In the genomic region with DNA sequence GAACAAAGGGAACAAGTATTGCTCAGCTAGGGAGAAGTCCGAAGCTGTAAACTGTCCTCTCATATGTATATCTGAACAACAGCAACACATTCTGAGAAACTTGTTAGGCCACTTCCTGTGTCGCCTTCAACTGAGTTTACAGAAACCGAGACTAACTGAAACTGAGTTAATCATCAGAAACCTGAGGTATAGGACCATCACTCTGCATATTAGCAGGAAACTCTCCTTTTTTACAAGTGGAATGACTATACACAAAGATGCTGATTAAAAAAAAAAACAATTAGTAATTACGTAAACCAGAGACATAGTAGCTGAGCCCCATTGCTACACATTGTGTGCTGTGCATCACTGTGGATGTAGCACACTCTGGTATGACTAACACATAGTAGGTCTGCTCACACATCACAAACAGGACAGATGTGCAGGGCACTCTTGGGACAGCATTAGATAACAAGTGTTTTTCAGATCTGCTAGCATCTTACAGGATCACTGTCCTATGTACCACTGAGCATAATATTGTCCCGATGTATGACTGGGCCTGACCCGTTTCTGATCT, we compare ENCODE assay signal across 26 mouse cellular contexts.
DNase-seq lines count a peak whose midpoint lies in the region; ATAC-seq and TF ChIP-seq lines count a peak whose summit lies in the region.
"Had no signal": no experiment of that assay in that cellular context is flagged by ENCODE, and none has a peak within 500 bp of the region (broad histone marks: within the 10 kb centered on the region; RNA-seq: fewer than 3 reads in every experiment).

No protein-coding gene starts in this region.

- TF ChIP-seq CTCF in spleen, adult 2 months (IDR thresholded peaks at IDR 0.05; ENCODE audit: extremely low read depth, insufficient read depth, insufficient read length, insufficient replicate concordance) = no peak

- ATAC-seq in monocyte, adult 5-6 weeks (replicated peaks; ENCODE audit: insufficient number of reproducible peaks, low FRiP score, low TSS enrichment, poor library complexity, severe bottlenecking) = peak; percentile 48
- ATAC-seq: intestine, embryonic 15.5 days had no signal

- 49% methylated on average over 6 of the region's 6 CpGs for WGBS in spleen, adult 2 months

- no peak overlapping the region for H3K4me3 ChIP-seq in spleen, adult 2 months (ENCODE audit: extremely low read depth, insufficient read depth, insufficient read length)
- H3K4me3 ChIP-seq: forebrain, embryonic 12.5 days; heart, adult 2 months; heart, embryonic 13.5 days; hindbrain, embryonic 15.5 days; intestine, embryonic 15.5 days; limb, embryonic 10.5 days; limb, embryonic 15.5 days; liver, embryonic 13.5 days; midbrain, embryonic 12.5 days had no signal

- H3K27ac ChIP-seq in spleen, adult 2 months (ENCODE audit: insufficient read depth, low read length) = peak overlapping the region; percentile 32; the same call in 1 of the 2 replicates
- H3K27ac ChIP-seq: forebrain, embryonic 12.5 days; heart, adult 2 months; heart, embryonic 13.5 days; hindbrain, embryonic 15.5 days; intestine, embryonic 15.5 days; kidney, postnatal 0 days; limb, embryonic 10.5 days; limb, embryonic 15.5 days; liver, embryonic 13.5 days; midbrain, embryonic 12.5 days had no signal

- no peaks in the 10 kb centered on the region; the same call in 1 of the 2 replicates for H3K4me1 ChIP-seq in spleen, adult 2 months (ENCODE audit: control insufficient read depth, insufficient read depth, insufficient read length)
- H3K4me1 ChIP-seq: forebrain, embryonic 12.5 days; hindbrain, embryonic 15.5 days; intestine, embryonic 15.5 days; limb, embryonic 10.5 days; limb, embryonic 15.5 days; midbrain, embryonic 12.5 days had no signal

- no peaks in the 10 kb centered on the region for H3K27me3 ChIP-seq in spleen, adult 2 months (ENCODE audit: control insufficient read depth, insufficient read depth, low read length)
- H3K27me3 ChIP-seq: forebrain, embryonic 12.5 days; heart, embryonic 13.5 days; hindbrain, embryonic 15.5 days; intestine, embryonic 15.5 days; limb, embryonic 15.5 days; liver, embryonic 13.5 days; midbrain, embryonic 12.5 days had no signal

- no peaks in the 10 kb centered on the region for H3K36me3 ChIP-seq in spleen, adult 2 months (ENCODE audit: control insufficient read depth, insufficient read depth, low read length)
- H3K36me3 ChIP-seq: forebrain, embryonic 12.5 days; heart, embryonic 13.5 days; hindbrain, embryonic 15.5 days; intestine, embryonic 15.5 days; limb, embryonic 10.5 days; limb, embryonic 15.5 days; liver, embryonic 13.5 days; midbrain, embryonic 12.5 days had no signal

- no peak for DNase-seq in spleen, adult 2 months (ENCODE audit: low read depth in 1 of 2, low spot score in 2 of 2)
- no peak for DNase-seq in spleen, postnatal 4 days (ENCODE audit: low spot score in 2 of 2)
- peak; percentile 69 for DNase-seq in induced T-regulatory cell, adult 2 months (ENCODE audit: low read depth)
- no peak for DNase-seq in heart, adult 11 months
- no peak for DNase-seq in frontal cortex, adult 2 months (ENCODE audit: extremely low spot score in 1 of 2, low spot score in 1 of 2)
- no peak for DNase-seq in cerebellum, adult 9-10 months
- DNase-seq: adrenal gland, adult 8-10 months; cerebellum, adult 11-12 months; cerebellum, postnatal 10 days; gastrocnemius, postnatal 25 days; heart, adult 2 months; heart, postnatal 10 days; kidney, adult 8-10 months; liver, embryonic 13.5 days; lung, embryonic 14.5 days; lung, postnatal 14 days; thymus, postnatal 14 days had no signal

- no peak for TF ChIP-seq POLR2A in spleen, adult 2 months (IDR thresholded peaks at IDR 0.05; ENCODE audit: low read depth, low read length)
